Mouse (Mus musculus) MEL-GATA-1-ER (cell line): ENCODE results near the gene Bmp10.

Experiments
- DNase-seq: peaks from one replicate; pipeline ENCODE4 v3.0.0-alpha.2; 2012; ENCODE audit warnings: low read depth; ENCODE audit errors: extremely low read depth

Bmp10 gene

DNA sequence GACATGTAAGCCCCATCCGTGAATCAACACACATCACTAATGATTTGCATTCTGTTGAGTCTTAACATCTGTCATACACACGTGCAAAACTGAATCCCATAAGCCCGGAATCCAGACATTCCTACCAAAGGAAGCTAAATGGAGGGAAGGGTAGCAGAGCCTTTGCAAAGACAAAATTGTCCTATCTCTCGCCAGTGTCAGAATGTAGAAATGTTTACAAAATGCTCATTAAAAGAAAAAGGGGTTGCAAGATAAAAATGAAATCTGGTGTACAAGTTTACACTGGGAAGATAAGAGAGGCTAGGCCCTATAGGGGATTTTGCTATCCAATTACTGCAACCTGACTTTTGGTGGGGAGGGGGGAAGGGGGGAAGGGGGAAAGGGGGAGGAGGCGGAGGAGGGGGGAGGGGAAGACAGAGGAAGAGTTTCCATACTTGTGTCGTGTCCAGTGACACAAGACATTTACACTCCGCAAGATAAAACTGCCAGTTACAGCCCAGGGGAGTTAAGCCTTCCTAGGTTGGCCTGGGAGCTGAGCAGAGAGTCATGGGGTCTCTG, at the start of gene Bmp10:
Gene Bmp10 (plus strand): TSS at position 508 of the 558 bp plus-strand sequence.
- DNase-seq, result no peak

DNA sequence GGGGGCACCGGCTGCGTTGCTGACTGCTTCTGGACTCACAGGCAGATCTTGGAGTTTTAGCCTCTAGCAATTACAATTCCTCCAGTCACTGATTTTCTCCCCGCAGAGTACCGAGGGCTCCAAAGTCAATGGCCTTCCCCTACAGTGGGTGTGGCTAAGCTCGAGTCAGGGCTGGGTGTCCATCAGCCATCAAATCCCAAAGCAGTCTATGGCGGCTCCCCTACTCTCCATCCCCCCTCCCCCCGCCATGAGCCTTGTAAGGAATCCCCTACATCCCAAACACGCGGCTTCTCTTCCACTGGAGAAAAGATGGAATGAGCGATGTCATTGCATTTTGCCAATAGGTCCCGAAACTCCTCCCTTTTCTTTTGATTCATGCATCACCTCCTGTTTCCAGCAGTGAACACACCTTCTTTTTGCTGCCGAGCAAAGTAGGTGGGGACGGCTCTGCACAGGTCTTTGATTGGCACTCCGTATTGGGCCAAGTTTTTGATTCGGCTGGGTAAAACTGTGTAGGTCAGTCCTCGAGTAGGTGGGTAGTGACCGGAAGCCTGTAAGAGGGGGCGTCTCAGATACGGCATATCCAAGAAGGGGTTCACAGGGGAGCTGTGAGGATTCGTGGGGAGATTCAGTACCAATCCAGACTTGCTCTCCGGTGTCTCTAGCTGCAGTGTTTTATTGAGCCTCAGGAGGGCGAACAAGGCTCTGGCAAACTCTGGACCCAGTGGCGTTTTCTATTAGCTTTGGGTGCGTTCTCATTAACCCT, 44.7 kb upstream of the Bmp10 start:
- no peak for DNase-seq

DNA sequence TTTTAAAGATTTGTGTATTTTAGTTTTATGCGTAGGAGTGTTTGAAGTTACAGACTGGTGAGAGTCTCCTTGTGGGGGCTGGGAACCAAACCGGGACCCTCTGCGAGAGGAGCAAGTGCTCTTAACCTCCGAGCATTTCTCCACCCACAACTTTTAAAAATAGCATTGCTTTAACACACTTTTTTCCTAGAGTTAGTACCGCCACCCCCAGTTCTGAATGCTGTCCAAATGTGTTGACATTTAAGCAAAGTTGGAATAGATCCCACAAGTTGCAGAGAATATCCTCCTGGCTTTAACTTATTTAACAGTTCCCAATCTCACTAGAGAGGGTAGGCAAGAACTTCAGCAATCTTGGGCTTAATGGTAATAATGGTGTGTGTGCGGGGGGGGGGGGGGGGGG, 44.0 kb upstream of the Bmp10 start:
- DNase-seq, result no peak

DNA sequence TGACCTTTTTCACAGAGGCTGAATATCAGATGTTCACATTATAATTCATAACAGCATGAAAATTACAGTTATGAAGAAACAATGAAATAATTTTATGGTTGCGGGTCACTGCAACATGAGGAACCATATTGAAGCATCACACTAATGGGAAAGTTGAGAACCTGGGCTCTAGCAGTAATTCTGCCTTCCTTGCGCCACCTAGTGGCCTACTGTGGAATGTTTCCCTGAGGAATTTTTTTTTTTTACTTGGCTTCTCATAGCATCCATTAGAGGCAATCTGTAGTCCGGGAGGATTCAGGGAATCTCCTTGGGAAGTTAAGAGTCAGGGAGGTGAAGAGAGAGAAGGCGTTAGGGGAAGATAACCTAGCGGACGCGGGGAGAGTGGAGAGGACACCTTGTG, 42.6 kb upstream of the Bmp10 start:
- DNase-seq, result no peak

DNA sequence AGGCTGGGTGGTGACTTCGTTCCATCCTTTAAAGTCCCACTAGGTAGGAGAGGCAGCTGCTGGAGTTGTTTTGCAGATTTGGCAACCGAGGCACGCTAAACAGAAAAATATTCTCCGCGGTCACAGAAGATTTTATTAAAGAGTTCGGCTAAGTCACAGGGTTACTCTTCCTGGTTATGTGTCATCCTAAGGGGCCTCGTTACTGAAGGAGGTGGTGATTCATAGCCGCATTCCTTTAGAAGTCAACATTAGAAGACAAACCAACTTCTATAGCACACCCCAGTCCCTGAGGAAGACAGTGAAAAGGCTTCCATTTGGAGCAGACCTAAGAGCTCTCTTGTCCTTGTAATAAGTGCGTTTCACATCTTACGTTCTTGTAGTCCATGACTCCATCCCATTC, 42.1 kb upstream of the Bmp10 start:
- no peak for DNase-seq

DNA sequence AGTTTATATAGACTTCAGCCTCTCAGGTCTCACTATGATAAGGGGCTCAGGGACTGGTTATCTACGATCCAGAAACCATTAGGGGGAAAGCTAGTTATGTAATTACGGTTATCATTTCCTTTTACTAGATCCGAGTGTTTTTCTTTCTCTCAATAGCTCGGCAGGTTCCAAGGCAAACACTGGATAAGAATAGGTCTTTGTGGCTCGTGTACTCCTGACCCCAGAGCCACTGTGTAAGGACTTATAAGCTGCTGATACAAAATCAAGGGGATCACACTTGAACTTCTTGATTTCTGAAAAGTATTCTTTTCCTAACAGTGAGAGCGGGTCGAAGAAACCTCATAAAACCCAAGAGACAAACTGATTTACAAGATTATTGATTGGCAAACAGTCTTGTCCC, 39.9 kb upstream of the Bmp10 start, which contains the start of gene Gkn3:
Gene Gkn3 (minus strand): TSS at position 59 of the 400 bp plus-strand sequence.
- DNase-seq, result peak; percentile 31

DNA sequence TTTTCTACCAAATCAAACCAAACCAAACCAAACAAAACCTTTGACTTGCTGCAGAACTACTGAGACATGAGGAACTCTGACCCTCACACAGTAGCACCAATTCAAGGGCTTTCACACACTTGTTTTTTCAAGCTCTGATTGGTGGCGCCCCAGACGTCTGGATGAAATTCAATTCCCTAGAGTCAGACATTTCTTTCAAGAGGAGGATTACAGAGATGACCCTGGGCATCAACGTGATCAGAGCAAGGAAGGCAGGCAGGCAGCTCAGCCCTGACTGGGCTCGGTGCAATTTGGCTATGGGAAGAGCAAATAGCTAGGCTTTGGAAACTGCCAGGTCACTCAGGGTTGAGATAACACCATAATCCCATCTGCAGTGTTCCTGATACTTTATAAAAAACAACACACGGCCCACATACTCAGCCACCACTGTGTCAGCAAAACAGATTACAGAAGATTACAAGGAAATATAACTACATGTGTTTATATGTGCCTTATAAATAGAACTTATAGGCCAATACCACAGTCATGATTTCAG, 39.3 kb upstream of the Bmp10 start:
- DNase-seq, result no peak

DNA sequence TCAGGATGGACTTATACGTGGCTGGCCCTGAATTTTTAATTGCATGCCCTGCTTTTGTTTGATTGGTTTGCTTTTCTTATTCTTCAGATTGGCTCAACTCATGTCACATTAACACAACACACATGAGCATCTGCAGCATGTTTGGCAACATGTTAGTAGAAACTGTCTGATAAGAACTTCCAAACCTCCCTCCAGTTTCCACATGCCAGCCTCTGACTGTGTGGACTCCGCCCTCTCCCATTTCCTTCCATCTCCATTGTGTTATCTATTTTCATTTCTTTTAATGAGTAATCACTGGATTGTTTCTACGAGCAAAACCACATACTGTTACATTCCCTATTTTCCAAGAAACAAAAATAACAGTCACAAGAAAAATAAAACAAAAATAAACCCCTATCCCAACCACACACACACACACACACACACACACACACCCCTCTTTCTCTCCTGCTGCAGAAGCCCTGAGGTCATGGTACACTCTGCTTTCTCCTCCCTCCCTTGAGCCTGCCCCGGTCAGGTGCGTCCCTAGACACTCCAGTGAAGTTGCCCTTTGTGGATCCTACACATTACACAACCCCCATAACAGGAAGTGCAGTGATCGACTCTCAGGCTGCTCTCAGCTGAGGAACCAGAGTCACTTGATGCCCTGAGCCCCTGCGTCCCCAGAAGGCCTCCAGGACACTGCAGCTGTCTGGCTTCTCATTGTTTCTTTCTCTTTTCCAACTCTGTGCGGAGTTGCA, 35.2 kb upstream of the Bmp10 start:
- no peak for DNase-seq

DNA sequence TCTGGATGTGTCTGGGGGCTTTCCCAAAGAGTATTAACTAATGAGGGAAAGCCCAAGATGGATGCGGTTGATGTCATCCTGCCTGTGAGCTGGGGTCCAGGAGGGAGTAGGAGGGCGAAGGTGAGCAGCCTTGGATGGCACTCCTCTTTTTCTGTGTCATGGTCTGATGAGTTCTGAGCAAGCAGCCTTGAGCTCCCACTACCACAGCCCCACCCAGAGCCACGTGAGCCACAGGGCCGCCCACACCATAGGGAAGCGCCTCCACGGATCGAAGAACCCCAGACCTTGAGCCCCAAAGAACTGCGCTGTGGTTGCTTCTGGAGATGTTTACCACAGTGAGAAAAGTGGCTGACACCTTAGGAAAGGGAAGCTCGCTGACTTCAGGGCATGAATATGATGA, 34.0 kb upstream of the Bmp10 start:
- no peak for DNase-seq

DNA sequence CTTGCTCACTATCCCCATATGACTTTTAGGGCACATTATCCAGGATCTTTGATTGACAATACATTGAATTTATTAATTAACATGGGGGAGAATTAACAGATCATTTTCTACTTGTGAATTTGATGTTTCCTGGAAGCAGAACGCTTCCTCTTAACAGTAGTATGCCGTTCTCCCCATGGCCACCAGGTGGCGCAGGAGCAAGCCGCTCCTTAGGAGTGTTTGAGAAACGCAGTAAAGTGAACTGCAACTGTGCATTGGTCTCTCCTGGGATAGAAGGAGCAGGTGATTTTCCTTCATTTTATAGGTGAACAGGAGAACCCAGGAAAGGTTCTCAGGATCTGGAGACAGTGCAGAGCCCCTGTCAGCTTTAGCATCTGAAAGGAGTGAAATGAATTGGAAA, 29.7 kb upstream of the Bmp10 start:
- DNase-seq, result peak; percentile 72

DNA sequence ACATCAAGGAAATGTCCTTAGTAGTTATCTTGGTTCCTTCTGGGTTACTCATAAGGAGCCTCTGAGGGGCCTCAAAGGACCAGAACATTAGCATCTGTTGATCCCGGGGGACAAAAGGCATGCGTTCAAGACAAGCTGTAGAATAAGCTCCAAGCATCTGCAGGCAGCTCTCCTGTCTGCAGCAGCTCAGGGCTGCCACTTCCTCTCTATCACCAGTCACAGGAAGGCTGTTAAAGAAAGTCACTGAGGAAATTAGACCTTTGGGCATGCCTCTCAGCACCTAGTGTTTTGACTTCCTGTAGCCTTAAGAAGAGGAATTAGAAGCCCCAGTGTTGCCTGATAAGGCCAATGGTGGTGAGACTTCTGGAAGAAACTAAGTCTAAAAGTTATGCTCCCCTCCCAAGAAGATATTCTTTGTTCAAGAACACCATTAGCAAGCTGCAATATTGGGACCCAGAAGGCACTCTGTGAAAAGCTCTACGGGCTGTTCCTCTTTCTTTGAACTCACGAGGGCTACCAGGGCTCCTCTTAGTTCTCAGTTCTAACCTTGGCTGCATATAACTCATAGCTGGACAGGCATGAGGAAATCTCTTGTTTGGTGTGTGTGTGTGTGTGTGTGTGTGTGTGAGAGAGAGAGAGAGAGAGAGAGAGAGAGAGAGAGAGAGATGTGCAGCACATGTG, 28.8 kb upstream of the Bmp10 start:
- DNase-seq, result peak; percentile 89

DNA sequence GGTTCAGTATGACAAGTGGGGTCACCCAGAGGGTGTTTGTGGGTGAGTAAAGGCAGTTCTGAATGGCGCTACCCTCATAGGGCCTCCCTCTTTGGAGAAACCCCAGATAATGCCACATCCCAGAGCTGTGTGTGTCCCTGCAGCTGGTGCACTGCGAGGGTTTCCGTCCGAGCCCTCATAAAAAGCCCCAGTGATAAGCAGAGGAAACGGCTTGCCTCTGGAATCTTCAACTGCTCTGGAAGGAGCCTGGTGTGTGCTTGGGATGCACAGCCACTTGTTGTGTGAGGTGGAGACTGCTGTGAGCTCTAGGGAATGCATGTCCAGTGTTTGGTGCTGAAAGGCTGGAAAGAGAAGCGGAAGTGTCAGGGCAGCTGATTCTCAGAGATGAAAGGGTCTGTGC, 27.3 kb upstream of the Bmp10 start:
- DNase-seq, result no peak

DNA sequence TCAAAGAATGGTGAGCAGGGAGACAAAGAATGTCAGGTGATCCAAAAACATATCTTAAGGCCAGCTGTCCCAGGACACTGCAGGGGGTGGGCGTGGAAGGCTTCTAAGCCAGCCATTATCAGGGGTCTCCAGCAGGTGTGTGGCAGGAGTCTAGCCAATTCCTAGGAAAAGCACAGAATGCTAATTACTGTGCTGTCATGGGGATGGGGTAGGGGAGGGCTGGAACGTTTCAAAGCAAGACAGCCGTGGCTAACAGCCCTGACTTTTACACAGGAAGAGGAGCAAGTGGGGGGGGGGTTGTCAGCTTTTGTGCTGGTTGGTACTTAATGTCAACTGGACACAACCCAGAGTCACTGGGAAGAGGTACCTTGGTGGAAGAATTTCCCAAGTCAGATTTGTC, 16.8 kb upstream of the Bmp10 start:
- no peak for DNase-seq

DNA sequence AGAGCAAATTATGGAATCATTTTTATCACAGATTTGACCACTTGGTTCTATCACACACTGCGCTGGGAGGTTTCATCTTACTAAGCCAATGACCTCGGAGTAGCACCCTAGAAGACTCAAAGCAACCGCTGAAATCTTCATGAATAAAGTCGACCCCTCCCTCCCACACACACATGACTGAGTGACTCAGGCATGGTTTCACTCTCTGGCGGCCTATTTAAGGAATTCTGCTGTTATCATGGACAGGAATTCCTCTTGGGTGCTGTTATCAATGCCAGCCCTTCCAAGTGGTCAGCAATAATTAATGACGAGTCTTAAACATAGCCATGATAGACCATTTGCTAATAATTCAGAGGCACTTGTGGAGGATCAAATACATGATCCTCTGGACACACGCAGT, 6.5 kb upstream of the Bmp10 start:
- DNase-seq, result no peak

DNA sequence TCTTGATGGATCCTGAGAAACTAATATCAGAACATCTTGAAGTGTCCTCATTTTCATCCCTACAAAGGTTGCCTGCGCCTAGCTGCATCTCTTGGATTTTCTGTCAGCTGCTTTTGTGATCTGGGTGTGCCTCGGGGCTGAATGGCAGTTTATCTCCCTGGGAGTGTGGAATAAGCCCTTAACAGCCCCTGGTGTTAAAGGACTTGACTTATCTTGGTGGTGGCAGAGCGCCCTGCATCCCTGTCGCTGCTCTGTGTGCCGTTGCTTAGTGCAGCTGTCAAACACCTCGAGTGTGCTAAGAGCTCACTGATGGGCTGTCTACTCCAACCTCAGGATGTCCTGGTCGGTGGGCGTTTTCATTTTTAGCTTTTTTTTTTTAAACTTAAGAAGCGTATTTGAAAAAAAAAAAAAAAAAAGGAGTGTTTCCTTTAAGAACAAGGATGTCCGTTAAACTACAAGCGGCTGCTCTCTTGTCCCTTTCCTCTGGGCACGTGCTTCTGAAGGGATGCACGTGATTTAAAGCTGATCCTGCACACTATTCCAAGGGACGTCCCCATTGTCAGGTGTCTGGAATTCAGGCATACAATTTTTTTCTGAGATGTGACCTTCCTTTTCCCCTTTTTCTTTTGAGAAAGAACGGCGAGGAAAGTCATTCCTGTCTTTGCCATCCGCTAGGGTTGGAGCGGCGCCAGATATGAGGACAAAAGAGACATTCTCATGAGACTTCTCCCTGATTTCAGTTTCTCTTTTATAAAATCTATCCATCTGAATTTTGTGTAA, 4.6 kb upstream of the Bmp10 start:
- peak; percentile 75 for DNase-seq

DNA sequence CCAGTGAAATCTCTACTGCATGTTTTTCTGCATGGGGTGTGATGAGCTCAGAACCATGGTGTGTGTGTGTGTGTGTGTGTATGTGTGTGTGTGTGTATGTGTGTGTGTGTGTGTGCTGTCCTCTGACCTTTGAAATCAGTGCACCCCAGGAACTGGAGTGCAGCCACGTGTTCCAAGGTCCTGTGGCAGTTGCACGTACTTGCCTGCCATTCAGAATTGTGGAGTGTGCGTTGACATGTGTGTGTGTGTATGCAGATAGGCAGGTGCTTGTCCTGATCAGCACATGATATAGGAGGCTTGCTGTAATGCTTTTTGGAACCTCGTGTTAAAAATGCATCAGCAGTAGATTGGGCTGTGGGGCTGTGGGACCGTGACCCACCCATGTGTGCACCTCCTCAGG, 1.8 kb upstream of the Bmp10 start:
- DNase-seq, result no peak

DNA sequence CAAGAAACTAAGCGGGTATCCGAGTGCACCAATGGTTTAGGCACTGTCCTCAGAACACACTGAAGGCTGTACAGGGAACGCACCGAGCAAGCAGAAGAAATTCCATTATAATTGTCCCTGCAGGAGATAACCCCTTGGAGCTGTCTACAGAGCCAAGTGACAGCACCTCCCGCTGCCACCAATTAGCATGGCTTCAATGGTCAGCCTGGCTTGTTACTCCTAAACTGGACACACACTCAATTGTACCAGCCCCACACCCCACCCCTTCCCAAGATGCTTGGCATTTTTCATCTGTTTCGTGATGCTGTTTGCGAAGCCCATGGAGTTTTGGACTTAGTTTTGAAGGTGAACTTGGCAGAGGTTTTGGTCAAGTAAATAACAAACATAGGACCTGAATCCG, 1.2 kb upstream of the Bmp10 start:
- no peak for DNase-seq

DNA sequence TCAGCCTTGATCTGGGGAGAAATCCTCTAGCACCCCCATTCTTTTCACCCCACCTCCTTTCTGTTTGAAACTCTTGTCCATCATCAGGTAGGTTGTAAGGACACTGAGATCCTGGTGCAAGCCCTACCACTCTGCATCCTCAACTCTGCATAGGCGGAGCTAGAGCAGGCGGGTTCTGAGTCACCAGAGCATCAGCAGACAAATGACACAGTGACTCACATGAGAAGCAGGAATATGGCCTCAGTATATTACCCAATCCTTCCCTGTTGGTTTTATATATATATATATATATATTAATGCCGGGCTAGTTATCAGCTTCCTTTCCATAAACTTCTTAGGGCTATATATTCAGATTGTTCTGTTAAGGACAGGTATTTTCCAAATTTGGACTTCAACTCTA, 7.0 kb downstream of the Bmp10 start:
- DNase-seq, result no peak

DNA sequence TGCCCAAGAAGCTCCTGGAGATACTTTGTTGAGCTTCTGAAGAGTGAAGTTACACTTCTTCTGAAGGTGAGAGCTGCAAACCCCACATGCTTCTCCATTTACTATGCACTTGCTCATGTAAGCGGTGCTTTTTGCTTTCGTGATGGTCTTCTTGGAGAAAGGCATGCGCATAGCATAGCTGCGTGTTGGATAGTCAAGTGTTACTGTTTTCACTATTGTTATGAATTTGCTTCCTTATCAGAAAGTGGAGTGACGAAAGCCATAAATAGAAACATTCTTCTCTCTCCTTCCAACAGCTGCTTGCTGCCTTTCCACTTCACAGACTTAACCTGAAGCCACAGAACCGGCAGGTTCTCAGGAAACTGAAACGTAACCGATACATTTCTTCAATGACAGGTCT, 8.0 kb downstream of the Bmp10 start:
- no peak for DNase-seq

DNA sequence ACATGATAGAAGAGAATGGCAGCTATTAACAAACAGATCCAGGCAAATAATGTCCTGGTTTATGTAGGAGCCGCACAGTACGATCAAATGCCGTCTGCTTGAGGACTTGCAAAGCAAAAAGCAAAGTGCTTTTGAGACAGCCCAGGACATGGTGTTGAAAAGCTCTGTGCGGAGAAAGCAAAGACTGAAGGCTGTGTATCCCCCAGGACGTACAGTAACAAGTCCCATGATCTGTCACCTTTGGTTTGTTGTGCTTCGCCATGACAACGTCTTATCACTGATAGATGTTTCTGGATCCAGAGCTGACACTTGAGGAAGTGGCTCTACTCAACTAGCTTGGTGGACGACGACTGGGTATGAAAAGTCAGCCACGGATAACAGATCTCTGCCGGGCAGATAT, 14.5 kb downstream of the Bmp10 start:
- no peak for DNase-seq

DNA sequence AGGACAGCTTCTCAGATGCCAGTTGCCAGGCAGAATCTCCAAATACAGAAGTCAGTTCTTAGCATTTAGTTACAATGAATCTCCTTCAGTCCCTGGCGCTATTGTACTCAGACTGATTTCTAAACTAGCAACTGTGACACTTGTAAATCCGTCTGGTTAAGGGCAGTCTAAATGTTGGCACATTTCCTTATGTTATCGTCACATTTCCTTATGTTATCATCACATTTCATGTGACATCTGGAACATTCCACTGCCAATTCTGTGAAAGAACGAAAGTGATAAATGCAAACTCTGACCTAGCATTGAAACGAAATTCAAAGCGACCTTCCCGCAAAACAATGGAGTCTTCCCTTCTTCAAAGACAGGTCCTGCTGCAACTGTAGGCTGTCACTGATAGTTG, 16.4 kb downstream of the Bmp10 start:
- DNase-seq, result no peak
